Mouse (Mus musculus) cortical plate, adult 2 months (tissue): ENCODE measurements around the gene Dync2h1.

Experiments
- CTCF ChIP-seq: fragments of 200-500 bp; IDR thresholded peaks from 2 replicates; pipeline ENCODE4 v1.5.1; 2011; ENCODE audit warnings: mild to moderate bottlenecking, control low read depth, low read length; ENCODE audit not compliant: insufficient read depth; ENCODE audit errors: extremely low read depth
- POLR2A ChIP-seq: fragments of 200-500 bp; IDR thresholded peaks from 2 replicates; pipeline ENCODE4 v1.6.1; 2011; ENCODE audit warnings: mild to moderate bottlenecking, low read length, control low read depth; ENCODE audit not compliant: insufficient read depth; ENCODE audit errors: extremely low read depth

- TF ChIP-seq CTCF (no peak), POLR2A (no peak)
Observed at GRCm38 (mm10) chr9:6881187-6881984, 302.9 kb downstream of the Dync2h1 start.
